Mouse (Mus musculus): ENCODE data around the gene Obsl1.

- TF ChIP-seq POLR2A (IDR thresholded peaks at IDR 0.05; ENCODE audit: extremely low read depth, insufficient read depth, low read length) (no peak), CTCF (IDR thresholded peaks at IDR 0.05; ENCODE audit: low read depth, low read length) (peak; percentile 91)
Measured at GRCm38 (mm10) chr1:75467215-75467927, 38.9 kb downstream of the Obsl1 start.

All from liver, adult 2 months (tissue).